Mouse (Mus musculus) CD4-positive, CD25-positive, alpha-beta regulatory T cell, adult 2 months (primary cell): ENCODE measurements around the gene Gm9837.
A peak's percentile ranks its signal among the peaks of the same experiment; 100 is the strongest.

ENCODE experiments used
- DNase-seq: peaks from one replicate; pipeline ENCODE4 v3.0.0-alpha.2; 2012; ENCODE audit warnings: low read depth, low spot score

The Gm9837 gene

DNA sequence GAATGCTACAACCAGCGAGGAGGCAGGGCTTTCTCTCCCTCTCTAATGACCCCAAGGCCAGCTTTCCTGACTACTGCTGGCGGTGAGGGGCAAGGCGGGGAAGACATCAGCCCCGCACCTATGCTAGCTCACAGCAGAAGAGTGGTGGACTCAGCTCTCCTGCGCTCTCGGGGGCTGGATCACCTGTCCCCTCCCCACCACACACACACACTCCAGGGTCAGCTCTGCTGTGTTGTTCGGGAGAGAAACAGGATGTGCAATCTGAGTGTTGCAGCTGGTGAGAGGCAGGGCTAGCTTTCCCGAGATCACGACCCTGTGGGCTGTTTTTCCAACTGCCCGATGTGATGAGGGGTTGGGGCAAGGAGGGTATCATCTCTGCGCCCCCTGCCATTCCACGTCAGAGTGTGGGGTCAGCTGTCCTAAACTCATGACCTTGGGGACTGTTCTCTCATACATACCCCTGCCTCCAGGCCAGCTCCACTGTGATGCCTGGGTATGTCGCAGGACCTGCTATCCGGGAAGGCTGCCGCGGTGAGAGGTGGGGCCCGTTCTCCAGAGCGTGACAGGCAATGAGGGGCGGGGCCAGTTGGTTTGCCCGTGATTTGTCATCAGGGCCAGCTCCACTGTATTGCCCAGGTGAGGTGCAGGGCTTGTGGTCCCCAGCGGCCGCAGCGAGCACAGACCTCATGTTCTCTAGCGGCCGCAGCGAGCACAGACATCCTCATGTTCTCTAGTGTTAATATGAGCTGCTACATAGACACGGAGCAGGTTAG is 16.7 kb upstream of the Gm9837 start:
- DNase-seq: no peak

DNA sequence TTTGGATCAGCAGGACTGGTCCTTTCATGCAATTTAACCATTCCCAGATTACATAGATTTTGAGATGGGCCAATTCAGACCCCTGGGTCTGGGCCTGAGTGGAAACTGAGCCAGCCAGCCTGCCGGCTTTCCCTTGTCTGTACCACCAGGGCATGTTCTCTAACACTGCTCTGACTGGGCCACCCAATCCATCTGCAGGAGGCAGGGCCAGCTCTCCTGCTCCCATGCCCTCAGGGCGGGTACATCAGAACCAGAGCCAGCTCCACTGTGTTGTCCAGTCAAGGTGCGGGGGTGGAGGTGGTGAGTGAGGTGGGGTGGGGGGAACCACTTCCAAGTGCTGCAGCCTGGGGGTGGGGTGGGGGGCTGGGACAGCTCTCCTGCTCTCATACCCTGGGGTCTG is 16.1 kb upstream of the Gm9837 start:
- no peak for DNase-seq

DNA sequence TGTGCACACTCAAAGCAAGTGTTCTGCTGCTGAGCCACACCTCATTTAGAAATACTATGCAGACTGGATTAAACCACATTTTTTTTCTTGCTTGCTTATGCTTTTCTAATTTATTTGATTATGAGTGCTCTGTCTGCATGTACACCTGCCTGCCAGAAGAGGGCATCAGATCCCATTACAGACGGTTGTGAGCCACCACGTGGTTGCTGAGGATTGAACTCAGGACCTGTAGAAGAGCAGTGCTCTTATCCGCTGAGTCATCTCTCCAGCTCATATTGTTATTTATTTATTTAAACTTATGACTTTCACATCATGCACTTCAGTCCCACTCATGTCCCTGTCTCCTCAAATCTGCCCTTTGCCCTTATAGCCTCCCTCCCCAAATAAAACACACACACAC is 15.4 kb upstream of the Gm9837 start:
- no peak for DNase-seq

DNA sequence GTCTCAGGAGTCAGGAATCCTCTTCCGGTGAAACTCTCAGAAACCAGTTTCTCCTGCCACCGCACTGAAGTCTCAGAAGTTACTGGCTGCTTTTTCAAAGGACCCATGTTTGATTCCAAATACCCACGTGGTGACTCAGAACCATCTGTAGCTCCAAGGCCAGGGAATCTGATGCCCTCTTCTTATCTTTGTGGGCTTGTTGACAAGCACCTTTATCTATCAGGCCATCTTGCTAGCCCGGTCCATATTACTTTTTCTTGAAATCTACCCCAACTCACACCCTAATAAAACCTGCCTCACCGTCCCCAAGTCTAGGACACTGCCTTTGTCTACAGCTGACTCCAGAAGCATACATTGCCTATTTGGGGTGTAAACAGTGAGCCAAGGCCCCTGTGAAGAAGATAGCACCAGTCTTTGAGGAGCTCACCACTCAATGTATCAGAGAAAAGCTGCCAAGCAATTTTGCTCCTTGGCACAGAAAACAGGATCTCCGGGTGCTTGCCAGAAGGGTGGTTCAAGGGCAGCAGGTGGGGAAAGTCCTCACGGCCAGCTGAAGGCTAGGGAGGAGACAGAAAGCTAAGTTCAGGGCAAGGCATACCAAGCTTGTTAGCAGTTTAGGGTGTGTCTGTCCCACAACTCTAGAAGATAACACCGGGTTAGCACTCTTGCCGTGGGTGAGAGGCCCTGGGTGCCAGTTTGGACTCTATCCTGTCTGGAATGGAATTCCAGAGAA is 13.0 kb upstream of the Gm9837 start:
- no peak for DNase-seq

DNA sequence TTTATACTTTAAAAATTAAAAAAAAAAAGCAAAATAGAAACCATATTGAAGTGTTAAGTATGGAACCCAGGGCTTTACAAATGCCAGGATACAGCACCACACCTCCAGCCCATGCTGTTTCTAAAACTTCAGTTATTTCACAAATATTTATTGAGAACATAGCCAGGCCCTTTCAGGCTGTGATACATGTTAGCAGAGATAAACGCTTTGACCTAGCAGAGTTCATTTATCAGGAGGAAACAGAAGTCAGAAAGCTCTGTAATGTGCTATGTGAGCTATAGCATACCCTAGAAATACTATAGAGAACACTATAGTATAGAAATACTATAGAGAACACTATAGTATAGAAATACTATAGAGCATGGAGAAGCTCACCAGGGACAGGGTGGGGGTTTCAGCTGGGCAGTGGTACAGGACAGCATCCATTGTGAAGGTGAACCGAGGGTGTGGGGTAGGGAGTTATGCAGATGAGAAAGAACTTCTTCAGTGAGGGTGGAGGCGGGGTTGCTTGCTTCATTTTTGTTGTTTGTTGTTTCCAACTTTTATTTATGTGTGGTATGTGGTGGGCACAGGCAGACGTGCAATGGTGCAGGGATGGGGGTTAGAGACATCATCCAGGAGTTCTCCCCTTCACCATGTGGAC is 10.9 kb upstream of the Gm9837 start:
- DNase-seq: no peak

DNA sequence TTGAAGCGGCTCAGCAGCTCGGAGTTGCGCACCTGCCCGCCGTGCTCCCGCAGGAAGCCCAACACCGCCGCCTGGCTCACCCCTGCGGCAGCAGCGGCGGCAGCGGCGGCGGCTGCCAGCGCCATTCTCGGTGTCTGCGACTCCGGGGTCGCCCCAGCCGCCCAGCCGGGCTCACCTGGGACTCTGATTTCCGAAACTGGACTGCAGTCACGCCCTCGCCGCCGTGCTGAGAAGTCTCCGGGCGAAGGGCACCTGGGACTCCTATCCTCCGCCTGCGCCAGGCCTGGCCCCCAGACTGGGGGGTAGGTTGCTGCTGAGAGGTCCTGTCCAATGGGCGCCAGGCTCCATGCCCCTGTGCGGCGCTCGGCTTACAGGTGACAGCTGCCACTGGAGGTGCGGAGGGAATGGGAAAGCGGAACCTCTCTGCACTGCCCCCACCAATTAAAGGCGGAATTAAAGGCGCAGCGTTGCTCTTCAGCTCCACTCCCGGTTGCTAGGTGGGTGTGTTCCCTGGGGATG is 9.6 kb upstream of the Gm9837 start, which contains the start of the genes Gm9945 and Sowaha:
Gene Gm9945 (plus strand): TSS at position 384 of the 519 bp plus-strand sequence.
Gene Sowaha (minus strand): TSS at position 492 of the 519 bp plus-strand sequence.
- peak; percentile 27 for DNase-seq

DNA sequence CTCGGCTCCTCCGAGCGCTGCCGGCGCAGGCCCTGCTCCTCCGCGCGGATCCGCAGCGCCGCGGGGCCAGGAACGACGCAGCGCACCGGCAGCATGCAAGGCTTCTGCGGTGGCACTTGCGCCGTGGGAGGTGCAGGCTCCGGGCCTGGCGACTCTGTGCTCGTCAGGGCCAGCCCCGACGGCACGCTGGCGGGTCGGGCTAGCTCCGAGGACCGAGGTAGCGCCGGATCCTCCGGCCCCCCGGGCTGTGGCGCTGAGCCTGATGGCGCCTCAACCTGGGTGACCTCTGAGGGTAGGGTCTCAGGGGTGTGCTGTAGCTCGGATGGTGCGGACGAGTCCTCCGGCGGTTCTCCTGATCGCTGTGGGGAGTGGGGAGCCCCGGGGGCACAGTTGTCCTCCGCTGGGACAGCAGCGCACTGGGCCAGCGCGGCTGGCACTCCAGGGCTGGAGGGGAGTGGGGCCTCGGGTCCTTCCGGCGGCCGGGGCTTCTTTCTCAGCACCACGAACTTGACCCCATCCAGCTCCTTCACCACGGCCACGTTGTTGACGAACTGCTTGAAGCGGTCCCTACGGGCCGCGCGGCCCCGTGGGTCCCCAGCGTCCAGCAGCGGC is 9.0 kb upstream of the Gm9837 start:
- DNase-seq: no peak

DNA sequence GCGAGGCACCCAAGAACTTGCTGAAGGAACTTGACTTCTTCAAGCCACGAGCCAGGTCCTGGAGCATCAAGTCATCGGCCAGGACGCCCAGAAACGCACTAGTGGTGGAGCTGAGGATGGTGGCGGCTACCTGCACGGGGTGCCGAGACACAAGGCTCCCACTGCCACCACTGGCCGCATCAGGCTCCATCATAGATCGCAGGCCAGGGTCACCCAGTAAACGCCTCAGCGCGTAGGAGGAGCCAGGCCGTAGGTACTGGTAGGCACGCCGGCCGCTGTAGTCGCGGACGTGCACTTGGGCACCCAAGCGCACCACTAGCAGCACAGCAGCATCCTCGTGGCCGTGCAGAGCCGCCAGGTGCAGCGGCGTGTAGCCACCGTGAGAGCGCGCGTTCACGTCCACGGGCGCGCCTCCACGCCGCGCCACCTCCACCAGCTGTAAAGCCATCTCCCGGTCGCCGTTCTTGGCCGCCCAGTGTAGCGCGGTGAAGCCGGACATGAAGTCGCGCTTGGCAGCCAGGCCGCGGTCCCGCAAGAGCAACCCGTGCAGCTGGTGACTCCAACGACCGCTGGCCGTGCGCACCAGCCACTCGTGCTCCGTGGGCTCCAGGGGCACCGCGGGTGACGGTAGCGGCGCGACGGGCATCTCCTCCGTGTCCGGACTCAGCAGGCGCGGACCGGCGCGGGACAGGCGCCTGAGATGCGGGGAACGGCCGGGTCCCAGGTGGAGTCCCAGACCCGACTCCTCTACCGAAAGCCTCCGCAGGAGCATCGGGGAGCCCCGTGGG is 8.3 kb upstream of the Gm9837 start:
- DNase-seq: no peak

DNA sequence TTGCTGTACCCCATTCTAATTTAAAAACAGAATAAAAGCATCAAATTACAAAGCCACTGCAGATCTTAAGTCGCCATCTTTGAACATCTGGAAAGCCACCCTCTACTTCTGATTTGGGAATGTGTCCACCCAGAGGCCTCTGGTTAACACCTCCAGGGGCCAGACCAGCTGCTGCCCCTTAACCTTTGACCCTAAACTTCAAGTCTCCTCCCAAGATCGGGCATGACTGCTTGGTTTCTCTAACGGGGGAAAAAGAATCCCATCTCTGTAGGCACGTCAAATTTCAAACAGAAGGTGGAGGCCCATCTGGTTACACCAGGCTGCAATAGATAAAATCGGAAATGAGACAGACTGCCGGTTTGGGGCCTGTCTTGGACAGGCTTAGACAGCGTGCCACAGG is 7.6 kb upstream of the Gm9837 start:
- DNase-seq: no peak

DNA sequence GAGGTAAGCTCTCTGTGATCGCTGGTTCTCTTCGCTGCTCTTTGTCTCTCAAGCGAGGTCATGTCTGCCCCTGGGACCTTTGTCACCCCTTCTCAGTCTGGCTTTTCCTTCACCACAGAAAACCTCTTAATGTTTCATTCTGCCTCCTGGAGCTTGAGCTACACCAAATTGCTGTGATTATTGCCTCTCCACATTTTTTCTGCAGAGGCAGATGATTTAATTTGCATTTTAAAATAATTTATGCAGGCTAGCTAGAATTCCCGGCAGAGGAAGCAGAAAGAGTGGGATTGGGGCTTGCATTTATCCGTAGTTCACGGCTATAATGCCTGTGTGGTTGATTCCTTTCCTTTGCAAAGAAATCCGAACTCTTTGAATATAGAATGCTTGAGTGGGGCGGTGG is 5.3 kb upstream of the Gm9837 start:
- no peak for DNase-seq

DNA sequence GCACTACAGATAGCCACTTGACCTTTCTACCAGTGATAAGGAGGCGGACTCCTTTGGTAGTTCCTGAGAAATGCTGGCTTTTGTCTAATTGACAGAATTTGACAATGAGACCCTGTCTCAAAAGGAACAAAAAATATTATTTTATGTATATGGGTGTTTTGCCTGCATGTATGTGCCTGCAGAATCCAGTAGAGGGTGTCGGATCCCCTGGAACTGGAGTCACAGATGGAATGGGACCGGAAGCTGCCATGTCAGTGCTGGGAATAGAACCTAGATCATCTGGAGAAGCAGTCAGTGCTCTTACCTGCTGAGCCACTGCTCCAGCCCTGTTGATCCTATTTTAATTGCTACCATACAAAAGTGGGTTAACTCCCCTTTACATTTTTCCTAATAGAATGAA is 2.4 kb upstream of the Gm9837 start:
- DNase-seq: no peak

DNA sequence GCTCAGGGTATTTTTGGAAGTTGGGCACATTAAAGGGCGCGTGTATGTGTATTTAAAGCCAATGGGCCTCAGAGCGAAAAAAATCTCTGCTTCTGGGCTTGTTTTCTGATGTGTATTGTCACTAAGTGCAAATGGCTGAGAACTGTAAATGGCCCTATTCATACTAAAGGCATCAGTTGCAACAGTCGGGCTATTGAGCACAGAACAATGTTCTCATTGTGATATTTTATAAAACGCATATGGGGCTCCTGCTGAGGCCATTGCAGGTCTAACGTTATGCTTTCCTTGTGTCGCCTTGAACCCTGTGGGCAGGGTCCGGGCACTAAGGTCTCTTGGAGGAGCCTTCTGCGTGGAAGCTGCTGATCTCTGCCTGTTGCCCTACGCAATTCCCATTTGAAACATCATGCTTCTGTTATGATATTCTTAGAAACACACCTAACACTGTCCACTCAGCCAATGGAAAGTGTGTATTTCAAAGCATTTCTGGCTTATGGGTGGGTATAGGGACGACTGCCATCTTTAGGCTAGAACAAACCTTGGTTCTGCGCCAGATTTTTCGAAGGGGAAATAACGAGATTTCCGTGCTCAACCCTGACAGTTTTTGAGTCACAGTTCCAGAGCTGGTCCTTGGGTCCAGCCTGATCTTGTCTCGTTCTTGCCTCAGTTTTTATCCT is 848 bp downstream of the Gm9837 start:
- no peak for DNase-seq

DNA sequence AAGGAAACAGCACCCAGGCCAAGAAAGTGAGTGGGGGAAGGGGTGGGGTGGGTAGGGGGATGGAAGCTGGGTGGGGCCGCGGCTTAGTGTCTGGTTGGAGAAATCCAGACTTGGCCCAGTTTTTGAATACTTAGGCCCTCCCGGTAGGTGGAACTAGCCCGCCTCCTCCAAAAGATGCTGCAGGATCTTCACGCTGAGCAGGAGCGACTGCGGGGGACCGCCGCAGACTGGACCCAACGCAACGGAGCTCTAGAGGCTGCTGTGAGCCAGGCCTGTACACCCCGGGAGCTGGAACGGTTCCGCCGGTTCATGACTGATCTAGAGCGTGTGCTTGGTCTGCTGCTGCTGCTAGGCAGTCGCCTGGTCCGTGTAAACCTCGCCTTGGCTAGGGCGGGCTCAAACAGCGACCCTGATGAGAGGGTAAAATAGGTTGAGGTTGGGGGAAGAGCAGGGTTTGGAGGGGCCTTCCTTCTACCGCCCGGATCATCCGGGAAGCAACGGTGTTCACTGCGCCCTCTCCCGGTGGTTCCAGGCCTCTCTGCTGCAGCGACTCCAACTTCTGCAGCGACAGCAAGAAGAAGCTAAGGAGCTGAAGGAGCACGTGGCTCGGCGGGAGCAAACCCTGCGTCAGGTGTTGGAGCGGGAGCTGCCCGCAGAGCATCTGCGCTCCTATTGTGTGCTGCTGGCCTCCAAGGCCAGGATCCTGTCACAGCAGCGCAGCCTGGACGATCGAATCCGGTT is 3.9 kb downstream of the Gm9837 start:
- peak; percentile 67 for DNase-seq

DNA sequence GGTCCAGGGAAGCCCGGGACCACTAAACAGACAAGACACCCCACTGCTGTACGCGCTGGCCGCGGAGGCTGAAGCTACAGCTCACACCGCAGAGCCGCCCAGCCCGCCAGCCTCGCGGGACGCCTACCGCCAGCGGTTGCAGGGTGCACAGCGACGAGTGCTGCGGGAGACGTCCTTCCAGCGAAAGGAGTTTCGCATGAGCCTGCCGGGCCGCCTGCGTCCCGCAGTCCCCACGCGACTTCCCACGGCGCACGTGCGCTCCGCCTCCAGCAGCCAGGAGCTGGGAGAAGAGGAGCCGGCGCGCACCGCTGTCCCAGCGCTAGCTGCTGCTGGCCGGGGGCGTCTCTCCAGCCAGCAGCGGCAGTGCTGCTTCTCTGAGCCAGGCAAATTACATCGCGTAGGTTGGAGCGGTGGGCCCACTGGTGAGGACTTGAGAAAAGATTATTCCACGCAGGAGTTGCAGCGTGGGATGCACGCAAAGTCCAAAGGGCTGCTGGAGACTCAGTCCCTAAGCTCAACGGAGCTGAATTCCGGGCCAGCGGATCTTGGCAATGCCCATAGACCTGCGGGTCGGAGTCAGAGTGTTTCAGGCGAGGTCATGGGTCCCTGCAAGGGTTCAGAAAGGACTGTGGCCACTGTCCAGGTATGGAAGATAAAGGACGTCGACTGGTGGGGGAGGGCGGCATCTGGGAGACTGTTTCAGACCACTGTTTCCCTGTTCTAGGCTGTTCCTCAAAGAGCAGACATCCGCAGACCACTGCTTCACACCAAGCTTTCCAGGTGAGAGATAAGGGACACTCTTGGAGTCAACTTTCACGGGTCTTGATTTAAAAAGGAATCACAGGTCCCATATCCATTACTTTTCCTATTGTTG is 6.5 kb downstream of the Gm9837 start:
- DNase-seq: no peak

DNA sequence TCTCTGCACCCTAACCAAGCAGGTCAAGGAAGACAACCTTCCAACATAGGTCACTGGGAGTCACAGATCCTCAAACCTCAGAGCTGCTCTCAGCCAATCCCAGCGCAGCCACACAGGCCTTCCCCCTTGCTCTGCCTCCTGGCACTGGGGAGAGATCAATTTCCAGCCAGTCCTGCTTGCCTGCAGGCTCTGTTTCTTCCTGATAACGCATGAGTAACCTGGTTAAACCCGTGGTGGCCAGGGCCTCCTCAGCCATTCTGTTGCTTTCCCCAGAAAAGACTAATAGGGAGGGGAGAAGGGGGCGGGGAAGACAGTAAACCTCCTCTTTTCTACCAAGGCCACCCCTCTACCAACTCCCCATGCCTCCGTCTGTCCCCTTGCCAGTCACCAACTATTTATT is 8.6 kb downstream of the Gm9837 start:
- DNase-seq: no peak

DNA sequence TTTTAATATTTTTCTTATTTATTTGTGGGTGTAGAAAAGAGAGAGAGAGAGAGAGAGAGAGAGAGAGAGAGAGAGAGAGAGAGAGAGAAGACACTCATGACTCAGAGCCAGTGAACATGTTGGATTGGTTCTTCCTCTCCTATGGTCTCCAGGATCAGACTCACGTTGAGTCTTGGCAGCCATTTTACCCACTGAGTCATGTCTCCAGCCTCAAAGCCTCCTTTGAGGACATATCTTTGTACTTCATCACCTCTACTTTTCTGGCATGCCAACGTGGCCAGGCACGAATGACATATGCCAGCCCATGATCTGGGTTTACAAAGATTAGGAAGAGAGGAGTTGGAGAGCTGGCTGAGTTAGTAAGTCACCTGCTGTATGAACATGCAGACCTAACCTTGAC is 10.1 kb downstream of the Gm9837 start:
- no peak for DNase-seq

DNA sequence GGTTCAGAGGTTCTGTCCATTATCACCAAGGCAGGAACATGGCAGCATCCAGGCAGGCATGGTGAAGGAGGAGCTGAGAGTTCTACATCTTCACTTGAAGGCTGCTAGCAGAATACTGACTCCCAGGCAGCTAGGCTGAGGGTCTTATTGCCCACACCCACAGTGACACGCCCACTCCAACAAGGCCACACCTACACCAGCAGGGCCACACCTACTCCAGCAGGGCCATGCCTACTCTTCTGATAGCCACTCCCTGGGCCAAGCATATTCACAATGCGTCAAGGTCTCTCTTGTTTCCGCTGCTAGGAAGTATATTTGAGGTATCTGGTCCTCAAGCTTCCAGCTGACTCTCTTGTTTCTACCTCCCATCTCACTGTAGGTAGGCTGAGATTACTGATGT is 11.3 kb downstream of the Gm9837 start:
- no peak for DNase-seq

DNA sequence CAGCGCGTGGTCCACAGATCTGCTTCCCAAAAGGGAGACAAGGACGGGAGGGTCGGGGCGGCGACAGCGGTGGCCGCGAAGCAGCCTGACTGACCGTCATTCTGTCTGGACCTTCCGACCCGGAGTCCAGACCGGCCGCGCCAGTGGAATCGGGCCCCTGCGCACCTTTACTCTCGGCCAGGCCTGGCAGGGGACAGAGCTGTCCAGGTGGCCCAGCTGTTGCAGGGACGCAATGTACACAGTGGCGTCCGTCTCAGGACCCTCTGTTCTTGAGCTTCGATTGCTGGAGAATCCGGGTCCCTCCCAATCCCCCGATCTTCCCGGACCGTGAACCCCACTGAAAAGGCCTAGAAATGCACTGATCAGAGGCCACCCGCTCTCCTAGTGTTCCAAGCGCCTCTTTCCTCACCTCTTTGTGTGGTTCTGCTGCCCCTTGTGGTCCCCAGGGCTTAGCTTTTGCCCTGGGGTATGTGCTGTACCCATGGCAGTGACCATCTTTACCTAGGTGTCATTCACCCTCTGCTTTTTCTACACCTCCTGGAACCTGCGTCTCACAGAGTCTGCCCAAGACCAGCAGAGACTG is 12.8 kb downstream of the Gm9837 start:
- no peak for DNase-seq
